Mouse (Mus musculus) heart, adult 2 months (tissue): ENCODE results near the gene Pla1a. TPM values are rescaled to one million over a fixed set of nuclear protein-coding genes. Genes with fewer than 3 reads are reported as not detected.

Experiments used
- DNase-seq, 2 experiments: peaks; one replicate each; pipeline ENCODE4 v3.0.0; 2021
- H3K27ac ChIP-seq: fragments of 200-600 bp; 2 replicates; pipeline ENCODE4 v1.8.1; 2022
- H3K27me3 ChIP-seq: fragments of 200-500 bp; 2 replicates; pipeline ENCODE4 v1.6.1; 2012; ENCODE audit warnings: mild to moderate bottlenecking, low read length, inconsistent platforms, mixed read lengths; ENCODE audit not compliant: control insufficient read depth, insufficient read depth
- H3K36me3 ChIP-seq: fragments of 200-500 bp; 2 replicates; pipeline ENCODE4 v1.6.1; 2012; ENCODE audit warnings: low read length, inconsistent platforms; ENCODE audit not compliant: control insufficient read depth, insufficient read depth
- H3K4me1 ChIP-seq: fragments of 200-500 bp; 2 replicates; pipeline ENCODE4 v1.6.1; 2011; ENCODE audit warnings: low read length; ENCODE audit not compliant: control insufficient read depth, insufficient read depth
- H3K4me3 ChIP-seq: fragments of 200-600 bp; 2 replicates; pipeline ENCODE4 v1.8.1; 2022
- H3K79me2 ChIP-seq: fragments of 200-500 bp; replicated peaks from 2 replicates; pipeline ENCODE4 v1.6.1; 2012; ENCODE audit warnings: mild to moderate bottlenecking, inconsistent platforms, low read length, moderate library complexity, mixed read lengths; ENCODE audit not compliant: control insufficient read depth, insufficient read depth
- H3K9ac ChIP-seq: fragments of 200-500 bp; 2 replicates; pipeline ENCODE4 v1.6.1; 2012; ENCODE audit warnings: low read depth, mild to moderate bottlenecking, control low read depth, inconsistent platforms, low read length, mixed read lengths
- CTCF ChIP-seq: fragments of 200-600 bp; IDR thresholded peaks from 2 replicates; pipeline ENCODE4 v1.8.1; 2022; ENCODE audit warnings: antibody characterized with exemption, mild to moderate bottlenecking, moderate library complexity
- EP300 ChIP-seq: fragments of 200-500 bp; IDR thresholded peaks from 2 replicates; pipeline ENCODE4 v1.6.1; 2011; ENCODE audit warnings: low read depth, low read length, control low read depth; ENCODE audit not compliant: insufficient read depth
- POLR2A ChIP-seq: fragments of 200-500 bp; IDR thresholded peaks from 2 replicates; pipeline ENCODE4 v1.6.1; 2011; ENCODE audit warnings: mild to moderate bottlenecking, low read depth, low read length, control low read depth; ENCODE audit not compliant: insufficient read depth
- WGBS: fragments of 180-500 bp; shearing (Covaris S2); methylation state at CpG from one replicate; pipeline ENCODE4 v1.1.7; 2018; 5-methylcytosine and 5-hydroxymethylcytosine counted together
- intact Hi-C: fragments of 180-260 bp; cut with DNase I; formaldehyde crosslinking; loops from one replicate; pipeline ENCODE4 v1.15.1; 2025
- polyA plus RNA-seq: library from polyadenylated mRNA; depleted of rRNA; stranded (reverse); fragments of >200 nt; gene quantifications from 2 replicates; pipeline ENCODE4 v1.2.3, GENCODE M21; 2012
- total RNA-seq, 2 experiments: library from RNA; stranded (reverse); gene quantifications; 2 replicates each; pipeline ENCODE4 v1.2.3; 2021

The Pla1a gene
- total and polyA plus RNA-seq, 3 experiments = 6.8 to 9.6 (median 8.8) TPM

GRCm38 (mm10) chr16:38475681-38476311 lies 42.9 kb upstream of the Pla1a start:
- H3K9ac ChIP-seq = peak overlapping the region; percentile 81

DNA sequence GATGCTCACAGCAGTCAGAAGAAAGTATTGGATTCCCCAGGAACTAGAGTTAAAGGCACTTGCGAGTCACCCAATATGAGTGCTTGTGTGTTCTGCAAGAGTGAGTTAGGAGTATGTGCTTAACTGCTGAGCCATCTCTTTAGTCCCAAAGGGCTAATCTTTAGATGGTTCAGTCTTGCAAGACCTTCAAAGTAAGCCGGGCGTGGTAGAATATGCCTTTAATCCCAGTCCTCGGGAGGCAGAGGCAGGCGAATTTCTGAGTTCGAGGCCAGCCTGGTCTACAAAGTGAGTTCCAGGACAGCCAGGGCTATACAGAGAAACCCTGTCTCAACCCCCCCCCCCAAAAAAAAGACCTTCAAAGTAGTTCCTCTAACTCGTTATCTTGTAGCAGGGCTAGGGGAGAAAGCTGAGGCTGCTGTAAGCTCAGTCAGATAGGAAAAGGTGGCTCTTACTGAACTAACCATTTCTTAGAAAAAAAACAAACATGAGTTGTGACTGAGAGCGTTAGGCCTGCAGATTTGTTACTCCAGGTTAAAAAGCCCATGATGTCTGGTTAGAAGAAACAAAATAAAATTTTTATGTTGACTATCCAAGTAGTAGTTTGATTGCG lies 41.8 kb upstream of the Pla1a start:
- no peak overlapping the region for H3K4me3 ChIP-seq
- no peak overlapping the region for H3K27ac ChIP-seq
- 91% methylated on average over 9 of the region's 9 CpGs for WGBS
- H3K79me2 ChIP-seq = no peaks in the 10 kb centered on the region
- H3K9ac ChIP-seq = no peak overlapping the region
- H3K27me3 ChIP-seq = no peaks in the 10 kb centered on the region
- H3K36me3 ChIP-seq = no peaks in the 10 kb centered on the region
- peaks cover 2% of the 10 kb centered on the region for H3K4me1 ChIP-seq
- DNase-seq = no peak
- TF ChIP-seq POLR2A = no peak
- intact Hi-C loops = no loop called here

More at GRCm38 (mm10) chr16:38475681-38476311, 42.9 kb upstream of the Pla1a start:
- Histone ChIP-seq H3K27ac (no peak overlapping the region; the same call in 1 of the 2 replicates), H3K36me3 (no peaks in the 10 kb centered on the region), H3K27me3 (no peaks in the 10 kb centered on the region), H3K79me2 (no peaks in the 10 kb centered on the region), H3K4me1 (peaks cover 2% of the 10 kb centered on the region), H3K4me3 (no peak overlapping the region; the same call in 1 of the 2 replicates)
- TF ChIP-seq POLR2A (no peak), EP300 (no peak), CTCF (no peak)
- intact Hi-C loops = loop anchor here (2.0 kb wide), 1 partner anchor 23 kb away; the partner anchor contains the start of gene Adprh
- DNase-seq = no peak
- WGBS = 38% methylated on average over 4 of the region's 4 CpGs

GRCm38 (mm10) chr16:38473661-38474060 lies 40.7 kb upstream of the Pla1a start:
- intact Hi-C loops = no loop called here
- no peak for TF ChIP-seq CTCF
- no peak for TF ChIP-seq POLR2A
- TF ChIP-seq EP300 = no peak

GRCm38 (mm10) chr16:38472507-38472873 lies 39.5 kb upstream of the Pla1a start:
- WGBS = 87% methylated on average over 5 of the region's 5 CpGs
- TF ChIP-seq EP300 (no peak), CTCF (no peak), POLR2A (no peak)
- Histone ChIP-seq H3K9ac (no peak overlapping the region), H3K27me3 (no peaks in the 10 kb centered on the region), H3K36me3 (no peaks in the 10 kb centered on the region), H3K79me2 (no peaks in the 10 kb centered on the region), H3K27ac (no peak overlapping the region), H3K4me1 (peaks cover 2% of the 10 kb centered on the region), H3K4me3 (no peak overlapping the region)
- intact Hi-C loops = no loop called here
- no peak for DNase-seq

More at GRCm38 (mm10) chr16:38473661-38474060, 40.7 kb upstream of the Pla1a start:
- no peak overlapping the region for H3K4me3 ChIP-seq
- H3K27me3 ChIP-seq = no peaks in the 10 kb centered on the region
- 84% methylated on average over 5 of the region's 5 CpGs for WGBS
- no peak overlapping the region for H3K9ac ChIP-seq
- no peak overlapping the region for H3K27ac ChIP-seq
- peaks cover 2% of the 10 kb centered on the region for H3K4me1 ChIP-seq
- no peaks in the 10 kb centered on the region for H3K79me2 ChIP-seq
- DNase-seq = no peak
- no peaks in the 10 kb centered on the region for H3K36me3 ChIP-seq

- no peak for TF ChIP-seq POLR2A
- TF ChIP-seq CTCF = no peak
- no peak for TF ChIP-seq EP300
- intact Hi-C loops = no loop called here
These were observed 39.0 kb upstream of the Pla1a start for GRCm38 (mm10) chr16:38471697-38472506.

More at GRCm38 (mm10) chr16:38471697-38472506, 39.0 kb upstream of the Pla1a start:
- Histone ChIP-seq H3K27ac (no peak overlapping the region), H3K27me3 (no peaks in the 10 kb centered on the region), H3K9ac (no peak overlapping the region), H3K4me3 (no peak overlapping the region), H3K36me3 (no peaks in the 10 kb centered on the region), H3K79me2 (no peaks in the 10 kb centered on the region), H3K4me1 (peaks cover 2% of the 10 kb centered on the region)
- WGBS = 53% methylated on average over 11 of the region's 11 CpGs
- no peak for DNase-seq
